Mouse (Mus musculus): ENCODE results near the gene Acsbg2. TPM values are rescaled to one million over a fixed set of nuclear protein-coding genes. Genes with fewer than 3 reads are reported as not detected.

Gene Acsbg2
- total and polyA plus RNA-seq, 3 experiments: 0.11 TPM; not detected in 2

GRCm38 (mm10) chr17:56849710-56850109 is 24.5 kb downstream of the Acsbg2 start:
- no peak for DNase-seq (ENCODE audit: low spot score)
- no peaks in the 10 kb centered on the region for H3K36me3 ChIP-seq (replicated peaks)

GRCm38 (mm10) chr17:56848785-56849184 is 25.5 kb downstream of the Acsbg2 start:
- no peak overlapping the region for H3K4me3 ChIP-seq (ENCODE audit: low read depth, low read length)
- ATAC-seq (ENCODE audit: extremely low read depth, insufficient number of reproducible peaks, low FRiP score, poor library complexity, severe bottlenecking): no peak
- no peaks in the 10 kb centered on the region for H3K9me3 ChIP-seq (replicated peaks)
- no peak for DNase-seq (ENCODE audit: low spot score)
- no peaks in the 10 kb centered on the region for H3K36me3 ChIP-seq (replicated peaks)
- peaks cover 56% of the 10 kb centered on the region for H3K27me3 ChIP-seq (ENCODE audit: insufficient read depth, low read length)
- no peak for TF ChIP-seq GATA1 (IDR thresholded peaks at IDR 0.05; ENCODE audit: borderline replicate concordance, low read length)
- no peak for TF ChIP-seq CTCF (IDR thresholded peaks at IDR 0.05; ENCODE audit: low read depth, low read length)
- H3K4me1 ChIP-seq (ENCODE audit: insufficient read depth, low read depth, low read length): peaks cover 5% of the 10 kb centered on the region; the same call in 1 of the 2 replicates

More at GRCm38 (mm10) chr17:56849710-56850109, 24.5 kb downstream of the Acsbg2 start:
- TF ChIP-seq CTCF (IDR thresholded peaks at IDR 0.05; ENCODE audit: low read depth, low read length) (no peak), TAL1 (conservative IDR thresholded peaks at IDR 0.05; ENCODE audit: low read depth, low read length) (no peak), GATA1 (IDR thresholded peaks at IDR 0.05; ENCODE audit: borderline replicate concordance, low read length) (no peak), POLR2AphosphoS5 (IDR thresholded peaks at IDR 0.05; ENCODE audit: insufficient replicate concordance, low read depth, low read length) (no peak), GATA2 (IDR thresholded peaks at IDR 0.05; ENCODE audit: borderline replicate concordance, low read depth, low read length) (no peak)
- Histone ChIP-seq H3K4me3 (ENCODE audit: low read depth, low read length) (no peak overlapping the region), H3K4me1 (ENCODE audit: insufficient read depth, low read depth, low read length) (peaks cover 5% of the 10 kb centered on the region; the same call in 1 of the 2 replicates), H3K27me3 (ENCODE audit: insufficient read depth, low read length) (peaks cover 52% of the 10 kb centered on the region), H3K9me3 (replicated peaks) (no peaks in the 10 kb centered on the region)
- ATAC-seq (ENCODE audit: extremely low read depth, insufficient number of reproducible peaks, low FRiP score, poor library complexity, severe bottlenecking): no peak

DNA sequence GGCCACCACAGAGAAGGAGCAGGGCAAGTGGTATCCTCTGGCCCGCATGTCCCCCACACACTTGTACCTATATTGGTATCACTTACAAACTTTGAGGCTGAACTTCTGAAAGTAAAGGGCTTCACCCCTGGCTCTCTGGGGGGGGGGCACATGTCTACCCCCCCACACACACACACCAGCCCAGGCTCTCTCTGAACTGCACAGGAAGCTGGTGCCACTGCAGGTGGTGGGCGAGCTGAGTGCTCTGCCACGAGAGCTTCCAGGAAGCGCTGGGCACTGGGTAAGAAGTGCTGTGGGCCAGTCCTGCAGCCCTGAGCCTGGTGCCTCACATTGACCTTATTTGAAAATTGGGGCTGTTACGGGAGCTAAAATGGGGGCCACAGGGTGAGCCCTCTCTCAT is 30.6 kb downstream of the Acsbg2 start:
- H3K27me3 ChIP-seq (ENCODE audit: insufficient read depth, low read length): peaks cover 77% of the 10 kb centered on the region
- no peaks in the 10 kb centered on the region for H3K9me3 ChIP-seq (replicated peaks)
- DNase-seq (ENCODE audit: low spot score) (no peak), ATAC-seq (ENCODE audit: extremely low read depth, insufficient number of reproducible peaks, low FRiP score, poor library complexity, severe bottlenecking) (no peak)
- H3K4me1 ChIP-seq (ENCODE audit: insufficient read depth, low read depth, low read length): peaks cover 4% of the 10 kb centered on the region; the same call in 1 of the 2 replicates
- no peak for TF ChIP-seq GATA1 (IDR thresholded peaks at IDR 0.05; ENCODE audit: borderline replicate concordance, low read length)
- TF ChIP-seq POLR2AphosphoS5 (IDR thresholded peaks at IDR 0.05; ENCODE audit: insufficient replicate concordance, low read depth, low read length): no peak
- TF ChIP-seq GATA2 (IDR thresholded peaks at IDR 0.05; ENCODE audit: borderline replicate concordance, low read depth, low read length): no peak
- TF ChIP-seq TAL1 (conservative IDR thresholded peaks at IDR 0.05; ENCODE audit: low read depth, low read length): no peak
- no peak for TF ChIP-seq CTCF (IDR thresholded peaks at IDR 0.05; ENCODE audit: low read depth, low read length)
- no peaks in the 10 kb centered on the region for H3K36me3 ChIP-seq (replicated peaks)
- H3K4me3 ChIP-seq (ENCODE audit: low read depth, low read length): no peak overlapping the region

DNA sequence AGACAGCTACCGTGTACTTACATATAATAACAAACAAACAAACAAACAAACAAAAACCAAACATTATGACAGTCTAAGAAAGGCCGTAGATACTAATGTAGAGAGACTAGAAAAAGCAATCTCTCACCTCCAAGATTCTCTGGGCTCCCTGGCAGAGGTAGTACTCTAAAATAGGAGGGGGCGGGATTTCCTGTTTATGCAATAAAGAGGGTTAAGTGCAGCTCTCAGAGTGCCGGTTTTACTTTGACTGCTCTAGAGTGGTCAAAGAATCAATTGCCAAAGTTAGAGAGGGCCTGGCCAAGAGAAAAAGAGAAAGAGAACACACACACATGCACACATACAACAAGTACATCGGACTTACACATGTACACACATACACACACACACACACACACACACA is 32.1 kb downstream of the Acsbg2 start:
- no peaks in the 10 kb centered on the region for H3K36me3 ChIP-seq (replicated peaks)
- no peaks in the 10 kb centered on the region for H3K4me1 ChIP-seq (ENCODE audit: insufficient read depth, low read depth, low read length)
- TF ChIP-seq TAL1 (conservative IDR thresholded peaks at IDR 0.05; ENCODE audit: low read depth, low read length) (no peak), GATA2 (IDR thresholded peaks at IDR 0.05; ENCODE audit: borderline replicate concordance, low read depth, low read length) (no peak), GATA1 (IDR thresholded peaks at IDR 0.05; ENCODE audit: borderline replicate concordance, low read length) (no peak), CTCF (IDR thresholded peaks at IDR 0.05; ENCODE audit: low read depth, low read length) (no peak), POLR2AphosphoS5 (IDR thresholded peaks at IDR 0.05; ENCODE audit: insufficient replicate concordance, low read depth, low read length) (no peak)
- DNase-seq (ENCODE audit: low spot score) (no peak), ATAC-seq (ENCODE audit: extremely low read depth, insufficient number of reproducible peaks, low FRiP score, poor library complexity, severe bottlenecking) (no peak)
- H3K4me3 ChIP-seq (ENCODE audit: low read depth, low read length): no peak overlapping the region
- no peaks in the 10 kb centered on the region for H3K9me3 ChIP-seq (replicated peaks)
- peaks cover 76% of the 10 kb centered on the region for H3K27me3 ChIP-seq (ENCODE audit: insufficient read depth, low read length)

- TF ChIP-seq TAL1 (conservative IDR thresholded peaks at IDR 0.05; ENCODE audit: low read depth, low read length): no peak
- TF ChIP-seq GATA1 (IDR thresholded peaks at IDR 0.05; ENCODE audit: borderline replicate concordance, low read length): no peak
- no peak for TF ChIP-seq POLR2AphosphoS5 (IDR thresholded peaks at IDR 0.05; ENCODE audit: insufficient replicate concordance, low read depth, low read length)
- TF ChIP-seq CTCF (IDR thresholded peaks at IDR 0.05; ENCODE audit: low read depth, low read length): no peak
- TF ChIP-seq GATA2 (IDR thresholded peaks at IDR 0.05; ENCODE audit: borderline replicate concordance, low read depth, low read length): no peak
- Histone ChIP-seq H3K9me3 (replicated peaks) (no peaks in the 10 kb centered on the region), H3K36me3 (replicated peaks) (no peaks in the 10 kb centered on the region), H3K27me3 (ENCODE audit: insufficient read depth, low read length) (peaks cover 64% of the 10 kb centered on the region), H3K4me3 (ENCODE audit: low read depth, low read length) (no peak overlapping the region), H3K4me1 (ENCODE audit: insufficient read depth, low read depth, low read length) (peaks cover 15% of the 10 kb centered on the region)
- ATAC-seq (ENCODE audit: extremely low read depth, insufficient number of reproducible peaks, low FRiP score, poor library complexity, severe bottlenecking) (no peak), DNase-seq (ENCODE audit: low spot score) (no peak)
These were observed 33.7 kb downstream of the Acsbg2 start for GRCm38 (mm10) chr17:56840524-56840923.

DNA sequence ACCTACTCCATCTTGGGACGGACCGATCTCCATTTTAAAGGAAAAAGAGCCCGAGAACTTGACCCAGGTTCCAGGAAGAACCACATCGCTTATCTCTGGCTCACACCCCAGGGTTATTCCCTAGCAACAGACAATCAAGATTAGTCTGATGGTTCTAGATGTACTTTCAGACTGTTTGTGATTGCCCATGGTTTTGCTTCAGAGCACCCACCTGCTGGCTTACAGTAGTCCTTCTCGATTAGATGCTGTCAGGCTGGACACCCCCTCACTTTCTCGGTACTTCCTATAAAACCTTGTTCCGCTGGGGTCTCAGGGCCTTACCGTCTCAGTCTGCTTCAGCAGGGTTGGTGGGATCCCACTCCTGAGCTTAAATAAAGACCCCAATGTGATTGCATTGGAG is 37.9 kb downstream of the Acsbg2 start:
- Histone ChIP-seq H3K36me3 (replicated peaks) (no peaks in the 10 kb centered on the region), H3K27me3 (ENCODE audit: insufficient read depth, low read length) (peaks cover 39% of the 10 kb centered on the region), H3K4me1 (ENCODE audit: insufficient read depth, low read depth, low read length) (peaks cover 26% of the 10 kb centered on the region), H3K9me3 (replicated peaks) (no peaks in the 10 kb centered on the region), H3K4me3 (ENCODE audit: low read depth, low read length) (no peak overlapping the region)
- TF ChIP-seq TAL1 (conservative IDR thresholded peaks at IDR 0.05; ENCODE audit: low read depth, low read length): peak; percentile 30
- TF ChIP-seq GATA1 (IDR thresholded peaks at IDR 0.05; ENCODE audit: borderline replicate concordance, low read length): no peak
- no peak for DNase-seq (ENCODE audit: low spot score)
- ATAC-seq (ENCODE audit: extremely low read depth, insufficient number of reproducible peaks, low FRiP score, poor library complexity, severe bottlenecking): no peak

DNA sequence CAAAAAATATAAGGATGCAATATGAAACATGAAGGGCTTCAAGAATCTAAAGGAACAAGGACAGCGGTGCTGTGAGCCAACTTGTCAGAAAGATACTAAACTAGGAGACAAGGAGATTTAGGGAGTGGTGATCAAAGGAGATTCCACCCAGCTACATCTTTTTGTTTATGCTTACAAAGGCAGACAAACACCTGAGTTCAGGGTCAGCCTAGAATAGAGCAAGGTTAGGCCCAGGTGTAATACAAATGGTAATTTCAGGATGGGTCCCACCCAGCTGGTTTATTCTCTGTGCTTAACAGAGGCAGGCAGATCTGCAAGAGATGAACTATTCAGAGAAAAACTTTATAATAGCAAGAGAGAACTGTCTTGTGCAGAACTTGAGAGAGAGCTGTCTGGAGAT is 40.9 kb downstream of the Acsbg2 start:
- Histone ChIP-seq H3K9me3 (replicated peaks) (no peaks in the 10 kb centered on the region), H3K4me1 (ENCODE audit: insufficient read depth, low read depth, low read length) (peaks cover 49% of the 10 kb centered on the region), H3K27me3 (ENCODE audit: insufficient read depth, low read length) (peaks cover 14% of the 10 kb centered on the region), H3K4me3 (ENCODE audit: low read depth, low read length) (no peak overlapping the region), H3K36me3 (replicated peaks) (no peaks in the 10 kb centered on the region)
- TF ChIP-seq GATA2 (IDR thresholded peaks at IDR 0.05; ENCODE audit: borderline replicate concordance, low read depth, low read length) (no peak), POLR2AphosphoS5 (IDR thresholded peaks at IDR 0.05; ENCODE audit: insufficient replicate concordance, low read depth, low read length) (no peak), CTCF (IDR thresholded peaks at IDR 0.05; ENCODE audit: low read depth, low read length) (no peak), GATA1 (IDR thresholded peaks at IDR 0.05; ENCODE audit: borderline replicate concordance, low read length) (no peak), TAL1 (conservative IDR thresholded peaks at IDR 0.05; ENCODE audit: low read depth, low read length) (no peak)
- no peak for ATAC-seq (ENCODE audit: extremely low read depth, insufficient number of reproducible peaks, low FRiP score, poor library complexity, severe bottlenecking)
- no peak for DNase-seq (ENCODE audit: low spot score)

All from G1E (cell line).